In the genomic region with DNA sequence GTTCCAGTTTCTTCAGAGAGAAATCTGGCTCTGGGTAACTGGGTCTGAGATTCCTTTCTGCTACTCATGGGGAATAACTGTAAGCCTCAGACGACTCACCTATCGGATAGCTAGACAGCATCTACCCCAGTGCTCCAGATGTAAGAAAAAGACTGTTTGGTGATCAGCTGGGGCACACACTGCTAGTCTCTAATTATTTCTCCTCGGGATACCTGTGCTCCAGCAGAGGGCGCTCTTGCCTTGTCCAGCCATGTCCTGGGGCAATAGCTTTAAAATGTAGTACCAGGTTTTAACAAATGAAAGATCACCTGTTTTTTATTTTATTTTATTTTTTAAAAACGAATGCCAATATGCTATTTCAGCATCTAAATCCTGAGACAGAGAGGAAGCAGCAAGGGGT, we compare ENCODE assay signal across 9 mouse cellular contexts. TPM values are rescaled to one million over a fixed set of nuclear protein-coding genes. Genes with fewer than 3 reads are reported as not detected.
DNase-seq lines count a peak whose midpoint lies in the region; ATAC-seq and TF ChIP-seq lines count a peak whose summit lies in the region.
"Had no signal": no experiment of that assay in that cellular context is flagged by ENCODE, and none has a peak within 500 bp of the region (broad histone marks: within the 10 kb centered on the region; RNA-seq: fewer than 3 reads in every experiment).

No protein-coding gene starts in this region.

- 5% methylated on average over 5 of the region's 5 CpGs for WGBS in kidney, embryonic 16.5 days
- 3% methylated on average over 5 of the region's 5 CpGs for WGBS in liver, embryonic 13.5 days (ENCODE audit: insufficient replicate concordance)
- 13% methylated on average over 5 of the region's 5 CpGs for WGBS in thymus, adult 2 months

- no peak overlapping the region for H3K4me3 ChIP-seq in kidney, embryonic 16.5 days (ENCODE audit: low read length)
- no peak overlapping the region for H3K4me3 ChIP-seq in liver, embryonic 13.5 days (replicated peaks)
- H3K4me3 ChIP-seq in thymus, adult 2 months (ENCODE audit: control insufficient read depth, insufficient read depth, low read length), result no peak overlapping the region

- H3K27ac ChIP-seq in kidney, embryonic 16.5 days (ENCODE audit: low read length), result no peak overlapping the region
- H3K27ac ChIP-seq in liver, embryonic 13.5 days, result no peak overlapping the region
- no peak overlapping the region for H3K27ac ChIP-seq in thymus, adult 2 months (ENCODE audit: control insufficient read depth, insufficient read depth, low read length)

- peaks cover 9% of the 10 kb centered on the region; the same call in 1 of the 2 replicates for H3K4me1 ChIP-seq in kidney, embryonic 16.5 days (ENCODE audit: insufficient read depth, low read length)
- H3K4me1 ChIP-seq in liver, embryonic 13.5 days (replicated peaks), result peaks cover 19% of the 10 kb centered on the region
- no peaks in the 10 kb centered on the region for H3K4me1 ChIP-seq in thymus, adult 2 months (replicated peaks; ENCODE audit: control insufficient read depth, insufficient read depth, low read length)

- H3K27me3 ChIP-seq in kidney, embryonic 16.5 days (ENCODE audit: insufficient read depth, low read length), result no peaks in the 10 kb centered on the region
- no peaks in the 10 kb centered on the region for H3K27me3 ChIP-seq in liver, embryonic 13.5 days
- no peaks in the 10 kb centered on the region for H3K27me3 ChIP-seq in thymus, adult 2 months (ENCODE audit: control insufficient read depth, insufficient read depth, low read length)

- TF ChIP-seq POLR2A in thymus, adult 2 months (IDR thresholded peaks at IDR 0.05; ENCODE audit: control insufficient read depth, extremely low read depth, insufficient read depth, low read length, poor library complexity), result no peak

- no peak overlapping the region for H3K4me2 ChIP-seq in kidney, embryonic 16.5 days (replicated peaks; ENCODE audit: low read depth, low read length)
- no peak overlapping the region for H3K4me2 ChIP-seq in liver, embryonic 13.5 days

- DNase-seq in adrenal gland, adult 8-10 months, result peak; percentile 57
- DNase-seq in embryo, embryonic 11.5 days (ENCODE audit: low read depth, low spot score), result peak; percentile 59
- DNase-seq in gastrocnemius, postnatal 4 days (ENCODE audit: low spot score in 2 of 2), result peak; percentile 59 to 80
- DNase-seq in liver, embryonic 13.5 days, result peak; percentile 49
- peak; percentile 67 for DNase-seq in ovary, postnatal 10 days (ENCODE audit: low spot score)
- peak; percentile 80 for DNase-seq in thymus, adult 2 months

- H3K9me3 ChIP-seq in kidney, embryonic 16.5 days (ENCODE audit: low read length), result no peaks in the 10 kb centered on the region
- no peaks in the 10 kb centered on the region for H3K9me3 ChIP-seq in liver, embryonic 13.5 days (replicated peaks)

- ATAC-seq in CD4-positive, CD25-positive, alpha-beta regulatory T cell, adult 4 months, result peak; percentile 87
- peak; percentile 23; the same call in 1 of the 2 replicates for ATAC-seq in kidney, embryonic 16.5 days (ENCODE audit: low FRiP score, low TSS enrichment)
- 0 out of 2 replicates have a peak, but pooled peaks have one; percentile 21 for ATAC-seq in liver, embryonic 13.5 days (ENCODE audit: low read depth)

- H3K9ac ChIP-seq in kidney, embryonic 16.5 days (replicated peaks; ENCODE audit: low read length), result no peak overlapping the region
- no peak overlapping the region for H3K9ac ChIP-seq in liver, embryonic 13.5 days

- H3K36me3 ChIP-seq in kidney, embryonic 16.5 days (ENCODE audit: insufficient read depth, low read length), result 0 out of 2 replicates have a peak, but pooled peaks cover 5% of the 10 kb centered on the region
- no peaks in the 10 kb centered on the region for H3K36me3 ChIP-seq in liver, embryonic 13.5 days
- H3K36me3 ChIP-seq in thymus, adult 2 months (ENCODE audit: control insufficient read depth, insufficient read depth, low read length), result peaks cover 8% of the 10 kb centered on the region; the same call in 1 of the 2 replicates

- TF ChIP-seq CTCF in thymus, adult 2 months (IDR thresholded peaks at IDR 0.05; ENCODE audit: borderline replicate concordance, control insufficient read depth, extremely low read depth, insufficient read depth, low read length, poor library complexity), result no peak

RNA-seq across cellular contexts. Expression of a gene that starts 22.0 kb away (rescaled TPM):
- polyA plus RNA-seq in CD4-positive, CD25-positive, alpha-beta regulatory T cell, adult 4 months (2017; shearing (Covaris generic)), result 1 to 10 TPM; 4.3 to 5.2 TPM
- 10 to 100 TPM; 77.7 to 87.8 (median 80.6) TPM for total RNA-seq in adrenal gland, adult 8-10 months (2022)
- 10 to 100 TPM; 22.7 to 25.9 TPM for total RNA-seq in gastrocnemius, postnatal 4 days (2021)
- polyA plus RNA-seq in kidney, embryonic 16.5 days (2015; fragmentation: Nextera tagmentation; extraction: Ambion mirVana), result 6.2 and 7.9 TPM in 2 replicates
- polyA plus RNA-seq in liver, embryonic 13.5 days (2015; fragmentation: Nextera tagmentation; extraction: Ambion mirVana), result 2.1 and 2.6 TPM in 2 replicates
- 15.1 and 18.8 TPM in 2 replicates for polyA plus RNA-seq in thymus, adult 2 months (2012; rRNA removed)

RNA-seq across cellular contexts. Expression of a gene that starts 22.5 kb away (rescaled TPM):
- polyA plus RNA-seq in CD4-positive, CD25-positive, alpha-beta regulatory T cell, adult 4 months (2017; shearing (Covaris generic)), result not detected
- not detected for total RNA-seq in adrenal gland, adult 8-10 months (2022)
- total RNA-seq in gastrocnemius, postnatal 4 days (2021), result under 1 TPM in 1 of 2 experiments, not detected in 1; 0.88 TPM
- 0.18 and 0.20 TPM in 2 replicates for polyA plus RNA-seq in kidney, embryonic 16.5 days (2015; fragmentation: Nextera tagmentation; extraction: Ambion mirVana)
- polyA plus RNA-seq in liver, embryonic 13.5 days (2015; fragmentation: Nextera tagmentation; extraction: Ambion mirVana), result 1.3 and 1.9 TPM in 2 replicates
- polyA plus RNA-seq in thymus, adult 2 months (2012; rRNA removed), result 0.26 TPM in 1 of 2 replicates, not detected in the other
- polyA plus RNA-seq: heart, embryonic 14.5 days had no signal

RNA-seq across cellular contexts. Expression of a gene that starts 46.4 kb away (rescaled TPM):
- polyA plus RNA-seq in CD4-positive, CD25-positive, alpha-beta regulatory T cell, adult 4 months (2017; shearing (Covaris generic)), result 10 to 100 TPM; 13.5 to 22.6 TPM
- 10 to 100 TPM; 50.5 to 60.0 (median 58.2) TPM for total RNA-seq in adrenal gland, adult 8-10 months (2022)
- 10 to 100 TPM; 38.9 to 39.9 TPM for total RNA-seq in gastrocnemius, postnatal 4 days (2021)
- polyA plus RNA-seq in kidney, embryonic 16.5 days (2015; fragmentation: Nextera tagmentation; extraction: Ambion mirVana), result 62.2 and 62.3 TPM in 2 replicates
- polyA plus RNA-seq in liver, embryonic 13.5 days (2015; fragmentation: Nextera tagmentation; extraction: Ambion mirVana), result 84.0 and 89.0 TPM in 2 replicates
- polyA plus RNA-seq in thymus, adult 2 months (2012; rRNA removed), result 43.6 and 49.0 TPM in 2 replicates

Comparison
In these comparisons a context has a peak if more than half of its experiments do, and no peak if none do; other contexts are left out.
1. ATAC-seq: peak in every context shown above with its lines; median percentile 87 in CD4-positive, CD25-positive, alpha-beta regulatory T cell, adult 4 months; 23 in kidney, embryonic 16.5 days; 21 in liver, embryonic 13.5 days.